Mouse (Mus musculus) liver, adult 2 months (tissue): Measurements from ENCODE around the gene 2410137M14Rik.

Experiments
- CTCF ChIP-seq: fragments of 200-500 bp; IDR thresholded peaks from 2 replicates; pipeline ENCODE4 v1.5.1; 2011; ENCODE audit warnings: low read depth, low read length, control low read depth
- POLR2A ChIP-seq: fragments of 200-500 bp; IDR thresholded peaks from 2 replicates; pipeline ENCODE4 v1.6.1; 2011; ENCODE audit warnings: low read length, control low read depth; ENCODE audit not compliant: insufficient read depth; ENCODE audit errors: extremely low read depth

DNA sequence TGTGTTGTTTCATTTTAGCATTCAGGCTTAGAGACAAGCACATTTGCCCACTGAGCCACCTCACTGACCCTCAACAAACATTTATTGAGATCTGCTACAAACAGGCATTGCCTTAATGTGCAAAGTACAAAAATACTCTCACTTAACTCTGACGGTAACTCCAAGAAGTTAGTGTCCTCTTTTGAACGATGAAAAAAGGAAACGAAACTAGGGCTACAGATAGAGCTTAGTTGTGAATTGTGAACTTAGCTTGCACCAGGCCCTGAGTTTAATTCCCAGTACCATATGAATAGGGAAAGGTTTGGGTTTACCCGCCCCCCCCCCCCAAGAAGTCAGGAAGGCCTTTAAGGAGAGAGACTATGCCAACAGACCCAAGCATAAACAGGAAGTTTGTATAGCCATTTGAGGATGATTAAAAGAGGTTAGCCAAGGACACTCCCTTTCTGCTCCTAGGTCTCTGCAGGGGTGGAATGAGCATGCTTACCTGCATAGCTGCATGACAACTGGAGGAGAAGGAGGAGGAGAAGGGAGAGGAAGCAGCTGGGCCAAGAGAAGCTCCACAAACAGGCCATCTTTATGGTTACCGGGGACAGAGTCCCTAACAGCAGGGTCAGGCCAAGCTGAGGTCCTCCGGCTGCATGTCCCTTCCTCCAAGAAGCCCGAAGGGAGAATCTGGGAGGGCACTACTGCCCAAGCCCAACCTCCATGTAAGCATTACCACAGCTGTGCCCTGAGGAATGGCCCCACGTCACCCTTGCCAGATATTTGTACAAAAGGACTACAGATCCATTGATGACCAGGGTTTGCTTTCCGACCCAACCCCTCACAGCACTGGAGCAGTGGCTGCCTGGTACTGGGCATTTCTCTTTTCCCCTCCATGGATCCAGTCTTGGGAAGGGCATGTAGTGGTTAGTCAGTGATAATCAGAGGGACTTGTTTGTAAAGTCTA lies 41.9 kb upstream of the 2410137M14Rik start, which contains the start of gene Mog:
- no peak for TF ChIP-seq CTCF
- TF ChIP-seq POLR2A = no peak
